Mouse (Mus musculus) kidney, adult 2 months (tissue): ENCODE measurements around the gene AC170998.1. TPM values are rescaled to one million over a fixed set of nuclear protein-coding genes. Genes with fewer than 3 reads are reported as not detected.

ENCODE experiments used
- DNase-seq: peaks from one replicate; pipeline ENCODE4 v3.0.0; 2021
- H3K27ac ChIP-seq: fragments of 200-500 bp; 2 replicates; pipeline ENCODE4 v1.5.1; 2012; ENCODE audit warnings: low read depth, low read length, control low read depth, inconsistent platforms; ENCODE audit not compliant: insufficient read depth
- H3K27me3 ChIP-seq: fragments of 200-500 bp; replicated peaks from 2 replicates; pipeline ENCODE4 v1.6.1; 2012; ENCODE audit warnings: mild to moderate bottlenecking, moderate library complexity, low read length, inconsistent platforms; ENCODE audit not compliant: control insufficient read depth, insufficient read depth
- H3K36me3 ChIP-seq: fragments of 200-500 bp; 2 replicates; pipeline ENCODE4 v1.6.1; 2012; ENCODE audit warnings: mild to moderate bottlenecking, moderate library complexity, low read length, inconsistent platforms; ENCODE audit not compliant: control insufficient read depth, insufficient read depth
- H3K4me1 ChIP-seq: fragments of 200-500 bp; 2 replicates; pipeline ENCODE4 v1.6.1; 2011; ENCODE audit warnings: low read length; ENCODE audit not compliant: control insufficient read depth, insufficient read depth
- H3K4me3 ChIP-seq: fragments of 200-500 bp; 2 replicates; pipeline ENCODE4 v1.5.1; 2011; ENCODE audit warnings: mild to moderate bottlenecking, low read depth, low read length, control low read depth; ENCODE audit not compliant: insufficient read depth
- CTCF ChIP-seq: fragments of 200-500 bp; conservative IDR thresholded peaks from 2 replicates; pipeline ENCODE4 v1.5.1; 2011; ENCODE audit warnings: low read depth, mild to moderate bottlenecking, control low read depth, low read length, moderate library complexity, mixed read lengths; ENCODE audit not compliant: insufficient read depth, insufficient read length
- POLR2A ChIP-seq: fragments of 200-500 bp; IDR thresholded peaks from one replicate; pipeline ENCODE4 v1.6.1; 2011; ENCODE audit warnings: low read depth, low read length, control low read depth
- WGBS: fragments of 180-500 bp; shearing (Covaris S2); methylation state at CpG from one replicate; pipeline ENCODE4 v1.1.7; 2018; 5-methylcytosine and 5-hydroxymethylcytosine counted together
- polyA plus RNA-seq: library from polyadenylated mRNA; depleted of rRNA; stranded (reverse); fragments of >200 nt; gene quantifications from 2 replicates; pipeline ENCODE4 v1.2.3, GENCODE M21; 2012

The AC170998.1 gene
- polyA plus RNA-seq, 1 experiment = 0.63 TPM

DNA sequence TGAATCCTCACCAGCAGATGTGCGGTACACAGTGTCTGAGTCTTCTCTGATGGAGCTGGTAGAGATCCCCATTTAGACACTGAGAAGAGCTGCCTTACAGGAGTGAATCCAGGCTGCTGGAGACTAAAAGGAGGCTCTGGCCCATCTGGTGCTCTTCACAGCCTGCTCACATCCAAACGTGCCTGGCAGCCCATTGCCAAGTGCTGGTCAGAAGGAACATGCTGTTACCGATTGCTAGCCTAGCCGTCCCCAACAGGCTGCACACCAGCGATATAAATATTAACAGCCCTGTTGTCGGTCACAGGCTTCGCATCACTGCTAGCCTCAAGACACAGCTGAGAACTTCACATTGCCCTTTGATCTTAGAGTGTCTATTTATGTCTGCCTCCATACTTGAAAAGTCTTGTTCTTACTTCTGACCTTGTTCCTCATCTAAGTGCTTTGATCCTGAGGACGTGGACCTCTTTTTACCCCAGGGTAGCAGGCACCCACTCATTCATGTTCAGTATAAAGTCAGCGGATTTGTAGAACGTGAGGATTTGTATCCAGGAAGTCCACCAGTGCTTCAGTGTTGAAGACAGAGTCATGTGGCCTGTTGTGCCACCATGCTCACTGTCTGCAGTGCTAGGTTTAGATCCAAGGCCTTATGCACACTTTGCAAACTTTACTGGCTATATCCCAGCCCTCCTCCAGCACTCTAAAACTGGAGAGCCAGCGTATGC is 17.4 kb downstream of the AC170998.1 start:
- H3K27me3 ChIP-seq = no peaks in the 10 kb centered on the region
- peak; percentile 88 for DNase-seq
- no peaks in the 10 kb centered on the region; the same call in 1 of the 2 replicates for H3K36me3 ChIP-seq
- peaks cover 10% of the 10 kb centered on the region for H3K4me1 ChIP-seq
- peak overlapping the region; percentile 3; the same call in 1 of the 2 replicates for H3K27ac ChIP-seq
- WGBS = 60% methylated on average over 11 of the region's 11 CpGs
- TF ChIP-seq POLR2A = no peak
- TF ChIP-seq CTCF = no peak
- no peak overlapping the region for H3K4me3 ChIP-seq

DNA sequence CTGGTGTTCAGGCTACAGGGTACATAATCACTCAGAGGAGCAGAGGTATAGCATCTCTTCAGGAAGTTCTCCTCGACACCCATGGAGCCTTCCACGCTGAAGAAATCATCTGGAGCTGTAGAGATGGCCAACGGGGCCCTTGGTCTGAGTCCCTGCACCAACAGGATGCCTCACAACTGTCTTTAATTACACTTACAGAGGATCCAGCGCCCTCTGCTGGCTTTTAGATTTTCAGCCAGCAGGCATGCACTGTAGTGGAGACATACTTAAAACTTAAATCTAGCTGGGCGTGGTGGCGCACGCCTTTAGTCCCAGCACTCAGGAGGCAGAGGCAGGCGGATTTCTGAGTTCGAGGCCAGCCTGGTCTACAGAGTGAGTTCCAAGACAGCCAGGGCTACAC is 18.0 kb downstream of the AC170998.1 start:
- Histone ChIP-seq H3K27ac (peak overlapping the region; percentile 3; the same call in 1 of the 2 replicates), H3K4me3 (no peak overlapping the region), H3K27me3 (no peaks in the 10 kb centered on the region), H3K4me1 (peaks cover 10% of the 10 kb centered on the region), H3K36me3 (no peaks in the 10 kb centered on the region; the same call in 1 of the 2 replicates)
- no peak for DNase-seq
- WGBS = 93% methylated on average over 9 of the region's 9 CpGs
- TF ChIP-seq CTCF = peak; percentile 21; the same call in 1 of the 2 replicates
- no peak for TF ChIP-seq POLR2A

DNA sequence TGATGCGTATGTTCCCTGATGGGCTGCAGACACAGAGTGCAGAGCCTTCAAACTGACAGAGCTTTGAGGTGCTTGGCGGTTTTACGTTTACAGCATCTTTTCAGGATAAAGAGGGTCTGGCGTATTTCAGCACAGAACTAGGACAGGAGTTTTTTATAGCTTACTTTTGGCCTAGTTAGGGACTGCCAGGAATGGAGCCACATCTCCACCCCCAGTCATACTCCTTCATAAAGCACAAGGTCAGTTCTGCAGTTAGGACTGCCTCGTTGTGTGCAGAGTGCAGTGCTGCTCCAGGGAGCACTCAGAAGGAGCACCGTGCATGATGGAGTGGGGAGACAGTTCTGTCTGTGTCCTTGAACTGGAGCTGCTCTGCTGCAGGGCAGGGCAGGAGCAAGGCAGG is 19.9 kb downstream of the AC170998.1 start:
- TF ChIP-seq CTCF (no peak), POLR2A (no peak)
- peaks cover 10% of the 10 kb centered on the region for H3K4me1 ChIP-seq
- no peaks in the 10 kb centered on the region; the same call in 1 of the 2 replicates for H3K36me3 ChIP-seq
- H3K27me3 ChIP-seq = no peaks in the 10 kb centered on the region
- WGBS = 75% methylated on average over 6 of the region's 6 CpGs
- no peak for DNase-seq
- H3K4me3 ChIP-seq = no peak overlapping the region
- H3K27ac ChIP-seq = no peak overlapping the region

DNA sequence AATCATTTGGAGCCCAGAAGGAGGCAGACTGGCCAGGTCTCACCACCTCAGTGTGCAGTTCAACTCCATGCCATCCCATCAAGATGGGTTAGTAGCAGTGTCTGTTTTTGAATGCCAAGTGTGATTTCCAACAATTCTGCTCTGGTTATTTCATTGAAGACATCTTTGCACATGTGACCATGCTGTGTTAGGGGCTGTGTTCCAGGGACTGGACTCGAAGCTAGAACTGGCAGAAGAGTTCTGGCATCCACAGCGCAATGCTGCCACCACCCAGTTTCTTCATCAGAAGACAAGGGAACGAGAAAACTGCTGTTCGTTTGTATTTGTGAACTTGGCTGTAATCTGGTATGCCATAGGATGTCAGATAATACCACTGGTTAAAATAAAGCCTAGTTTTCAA is 22.1 kb downstream of the AC170998.1 start:
- no peaks in the 10 kb centered on the region for H3K27me3 ChIP-seq
- H3K4me1 ChIP-seq = peaks cover 5% of the 10 kb centered on the region
- no peak for DNase-seq
- H3K4me3 ChIP-seq = no peak overlapping the region
- TF ChIP-seq POLR2A (no peak), CTCF (no peak)
- no peak overlapping the region for H3K27ac ChIP-seq
- no peaks in the 10 kb centered on the region; the same call in 1 of the 2 replicates for H3K36me3 ChIP-seq
- WGBS = 73% methylated on average over 4 of the region's 4 CpGs

DNA sequence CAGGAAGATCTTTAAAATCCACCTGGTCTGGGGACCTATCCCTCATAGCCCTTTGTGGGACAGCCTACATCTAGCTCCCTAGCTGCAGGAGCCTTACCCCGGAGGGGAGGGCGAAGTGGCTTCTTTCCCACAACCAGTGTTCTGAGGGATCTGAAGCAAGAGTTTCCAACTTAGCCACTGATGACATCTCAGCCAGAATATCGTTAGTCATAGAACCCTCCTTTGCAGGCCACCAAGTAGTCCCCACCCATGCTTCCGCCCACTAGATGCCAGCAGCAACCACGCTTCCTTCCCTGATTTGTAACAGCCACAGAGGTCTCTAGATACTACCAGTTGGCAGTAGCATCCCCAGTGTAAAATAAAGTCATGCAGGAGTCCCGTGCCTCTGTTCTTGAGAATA is 24.7 kb downstream of the AC170998.1 start:
- Histone ChIP-seq H3K36me3 (no peaks in the 10 kb centered on the region), H3K4me1 (no peaks in the 10 kb centered on the region), H3K27me3 (no peaks in the 10 kb centered on the region), H3K27ac (no peak overlapping the region), H3K4me3 (no peak overlapping the region)
- 56% methylated on average over 6 of the region's 6 CpGs for WGBS
- no peak for DNase-seq
- no peak for TF ChIP-seq CTCF

DNA sequence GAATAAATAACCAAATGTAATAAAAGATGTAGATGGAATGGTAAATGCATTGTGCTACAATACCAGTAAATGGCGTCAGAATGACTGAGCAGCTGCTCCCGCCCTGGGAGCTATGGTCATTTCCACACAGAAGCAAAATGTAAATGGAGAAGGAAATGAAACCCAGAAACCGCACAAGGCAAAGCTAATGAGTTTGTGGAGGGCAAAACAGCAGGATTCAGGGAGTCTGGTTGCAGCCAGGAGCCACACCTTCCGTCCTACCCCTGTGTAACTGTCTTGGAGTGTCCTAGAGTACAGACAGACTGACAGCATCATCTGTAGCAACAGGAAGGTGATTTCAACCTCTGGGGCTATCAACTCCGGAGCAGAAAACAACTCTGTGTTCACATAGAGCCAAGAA is 30.6 kb downstream of the AC170998.1 start:
- Histone ChIP-seq H3K27me3 (no peaks in the 10 kb centered on the region), H3K27ac (no peak overlapping the region), H3K4me3 (no peak overlapping the region), H3K4me1 (no peaks in the 10 kb centered on the region), H3K36me3 (no peaks in the 10 kb centered on the region)
- TF ChIP-seq CTCF = no peak
- TF ChIP-seq POLR2A = no peak
- 60% methylated on average over 5 of the region's 5 CpGs for WGBS
- no peak for DNase-seq

DNA sequence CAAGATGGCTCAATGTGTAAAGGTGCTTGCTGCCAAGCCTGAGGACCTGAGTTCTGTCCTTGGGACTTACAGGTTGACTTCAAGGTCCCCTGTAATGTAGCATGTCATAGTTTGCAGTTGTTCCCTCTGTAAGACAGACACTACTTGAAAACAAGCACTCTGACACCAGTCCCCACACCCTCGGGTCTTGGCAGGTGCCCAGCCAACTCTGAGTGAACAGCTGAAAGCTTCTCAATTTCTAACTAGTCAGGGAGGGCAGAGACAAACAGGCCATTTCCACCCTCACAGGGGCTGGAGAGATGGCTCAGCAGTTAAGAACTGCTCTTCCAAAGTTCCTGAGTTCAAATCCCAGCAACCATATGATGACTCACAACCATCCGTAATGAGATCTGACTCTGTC is 31.6 kb downstream of the AC170998.1 start:
- no peak overlapping the region for H3K4me3 ChIP-seq
- H3K27ac ChIP-seq = no peak overlapping the region
- no peaks in the 10 kb centered on the region for H3K27me3 ChIP-seq
- DNase-seq = peak; percentile 20
- WGBS = 65% methylated on average over 2 of the region's 2 CpGs
- H3K4me1 ChIP-seq = no peaks in the 10 kb centered on the region
- no peaks in the 10 kb centered on the region for H3K36me3 ChIP-seq
- TF ChIP-seq CTCF (no peak), POLR2A (no peak)
